Mouse (Mus musculus): ENCODE measurements around the gene Plce1. TPM values are rescaled to one million over a fixed set of nuclear protein-coding genes. Genes with fewer than 3 reads are reported as not detected.
A peak's percentile ranks its signal among the peaks of the same experiment; 100 is the strongest.

The Plce1 gene
- polyA plus RNA-seq, 1 experiment from 2014 or later, result 4.2 TPM

DNA sequence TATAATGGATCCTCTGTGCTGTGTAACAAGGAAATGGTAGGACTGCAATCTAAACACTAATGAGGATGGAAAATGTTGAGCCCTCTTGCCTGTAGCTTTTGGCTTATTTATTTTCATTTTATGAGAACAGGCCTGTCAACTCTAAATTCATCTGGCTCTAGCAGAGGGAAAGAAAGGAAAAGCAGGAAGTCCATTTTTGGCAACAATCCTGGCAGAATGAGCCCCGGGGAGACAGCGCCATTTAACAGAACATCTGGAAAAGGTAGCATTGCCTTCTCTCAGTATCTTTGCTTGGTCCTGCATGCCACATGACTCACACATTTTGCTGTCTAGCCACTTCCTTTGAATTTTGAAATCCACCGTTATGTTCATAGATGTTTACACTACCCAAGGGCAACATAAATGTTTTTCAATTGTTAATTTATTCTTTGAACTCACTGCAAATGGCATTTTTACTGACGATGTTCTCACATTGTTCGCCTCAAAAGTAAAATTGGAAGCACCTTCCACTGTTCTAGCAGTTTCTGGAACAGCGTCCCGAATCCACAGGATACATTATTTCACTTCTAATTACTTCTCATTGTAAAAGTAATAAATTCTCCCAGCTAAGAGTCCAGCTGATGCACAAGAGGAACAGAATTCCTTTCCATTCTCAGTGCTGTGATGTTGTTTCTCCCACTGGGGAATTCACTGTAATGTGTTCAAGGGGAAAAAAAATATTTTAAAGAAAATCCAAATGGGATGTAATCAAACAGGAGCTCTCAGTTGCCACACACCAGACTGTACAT, 278.0 kb downstream of the Plce1 start:
- Histone ChIP-seq H3K27me3 (no peaks in the 10 kb centered on the region), H3K27ac (replicated peaks) (no peak overlapping the region; the same call in 1 of the 2 replicates), H3K4me3 (no peak overlapping the region), H3K36me3 (no peaks in the 10 kb centered on the region), H3K4me1 (replicated peaks) (no peaks in the 10 kb centered on the region), H3K4me2 (no peak overlapping the region), H3K9me3 (no peaks in the 10 kb centered on the region), H3K9ac (no peak overlapping the region)
- no peak for ATAC-seq (ENCODE audit: low FRiP score, low read depth)
- WGBS, result 81% methylated on average over 7 of the region's 7 CpGs

DNA sequence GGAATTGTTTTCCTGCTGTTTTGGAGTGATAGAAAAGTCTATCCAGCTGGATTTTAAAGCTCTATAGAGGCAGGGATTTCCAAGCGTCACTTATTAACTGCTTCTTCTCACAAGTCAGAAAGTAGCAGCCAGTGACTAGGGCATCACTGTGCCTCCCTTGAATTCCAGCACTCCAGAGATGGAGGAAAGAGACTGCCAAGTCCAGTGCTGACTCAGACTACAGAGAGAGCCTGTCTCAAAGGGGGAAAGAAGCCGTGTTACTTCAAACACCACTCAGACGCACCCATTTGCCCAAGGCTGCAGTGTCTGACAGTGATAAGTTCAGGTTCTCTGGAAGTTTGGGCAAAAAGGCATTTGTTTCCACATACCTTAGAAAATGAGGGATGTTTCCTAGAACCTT, 279.5 kb downstream of the Plce1 start:
- Histone ChIP-seq H3K36me3 (no peaks in the 10 kb centered on the region), H3K4me1 (replicated peaks) (no peaks in the 10 kb centered on the region), H3K27ac (replicated peaks) (no peak overlapping the region), H3K9me3 (no peaks in the 10 kb centered on the region), H3K4me2 (no peak overlapping the region), H3K27me3 (no peaks in the 10 kb centered on the region), H3K4me3 (no peak overlapping the region), H3K9ac (no peak overlapping the region)
- WGBS, result 86% methylated on average over 3 of the region's 3 CpGs
- ATAC-seq (ENCODE audit: low FRiP score, low read depth), result no peak

GRCm38 (mm10) chr19:38766306-38766705, 285.4 kb downstream of the Plce1 start:
- ATAC-seq (ENCODE audit: low FRiP score, low read depth), result no peak
- WGBS, result 95% methylated on average over 2 of the region's 2 CpGs

DNA sequence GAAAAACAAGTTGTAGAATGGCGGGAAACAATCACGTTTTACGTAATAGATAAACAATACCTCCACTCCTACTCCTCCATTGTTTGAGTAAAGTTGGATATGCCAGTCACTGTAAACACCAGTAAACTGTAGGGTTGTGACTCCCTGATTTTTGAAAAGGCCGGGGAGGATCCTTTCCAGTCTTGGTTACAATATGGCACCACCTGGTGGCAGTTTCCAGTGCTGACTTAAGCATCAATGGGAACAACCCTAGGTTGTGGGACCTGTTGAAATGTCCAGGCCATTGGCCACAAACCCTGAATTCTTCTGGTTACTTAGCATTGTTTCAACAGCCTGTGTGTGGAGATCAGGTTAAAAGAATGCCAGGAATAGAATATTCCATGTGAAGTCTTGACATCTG, 294.6 kb downstream of the Plce1 start:
- H3K4me3 ChIP-seq, result no peak overlapping the region
- no peaks in the 10 kb centered on the region for H3K9me3 ChIP-seq
- H3K4me1 ChIP-seq (replicated peaks), result no peaks in the 10 kb centered on the region
- peak; percentile 23; the same call in 1 of the 2 replicates for ATAC-seq (ENCODE audit: low FRiP score, low read depth)
- no peaks in the 10 kb centered on the region for H3K27me3 ChIP-seq
- no peaks in the 10 kb centered on the region for H3K36me3 ChIP-seq
- no peak overlapping the region for H3K4me2 ChIP-seq
- no peak overlapping the region for H3K9ac ChIP-seq
- H3K27ac ChIP-seq (replicated peaks), result no peak overlapping the region
- WGBS, result 56% methylated on average over 4 of the region's 4 CpGs

More at GRCm38 (mm10) chr19:38766306-38766705, 285.4 kb downstream of the Plce1 start:
- H3K27ac ChIP-seq (replicated peaks), result no peak overlapping the region
- H3K27me3 ChIP-seq, result no peaks in the 10 kb centered on the region
- no peak overlapping the region for H3K4me3 ChIP-seq
- H3K9me3 ChIP-seq, result no peaks in the 10 kb centered on the region
- H3K36me3 ChIP-seq, result no peaks in the 10 kb centered on the region
- no peak overlapping the region for H3K4me2 ChIP-seq
- no peaks in the 10 kb centered on the region for H3K4me1 ChIP-seq (replicated peaks)
- H3K9ac ChIP-seq, result no peak overlapping the region

DNA sequence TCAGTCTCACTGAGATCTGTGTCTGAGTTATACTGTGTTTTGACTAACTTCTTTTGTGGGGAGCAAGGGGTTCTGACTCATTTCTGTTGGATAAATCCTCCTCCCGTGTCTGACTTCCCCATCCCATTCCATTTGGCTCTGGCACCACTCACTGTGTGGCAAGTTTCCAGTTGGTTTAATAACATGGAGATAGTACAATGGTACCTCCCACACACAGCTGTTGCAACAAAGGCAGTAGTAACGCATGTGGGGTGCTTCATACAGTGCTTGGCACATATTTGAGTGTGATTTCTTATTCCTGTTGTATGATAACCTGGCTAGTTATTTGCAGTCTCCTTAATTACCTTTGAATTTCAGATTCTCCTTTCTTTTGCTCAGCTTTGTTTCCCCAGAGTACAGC, 297.9 kb downstream of the Plce1 start:
- no peak for ATAC-seq (ENCODE audit: low FRiP score, low read depth)
- Histone ChIP-seq H3K4me1 (replicated peaks) (no peaks in the 10 kb centered on the region), H3K27ac (replicated peaks) (no peak overlapping the region), H3K27me3 (no peaks in the 10 kb centered on the region), H3K36me3 (no peaks in the 10 kb centered on the region), H3K9ac (no peak overlapping the region), H3K4me2 (no peak overlapping the region), H3K4me3 (no peak overlapping the region), H3K9me3 (no peaks in the 10 kb centered on the region)
- WGBS, result 65% methylated on average over 2 of the region's 2 CpGs

DNA sequence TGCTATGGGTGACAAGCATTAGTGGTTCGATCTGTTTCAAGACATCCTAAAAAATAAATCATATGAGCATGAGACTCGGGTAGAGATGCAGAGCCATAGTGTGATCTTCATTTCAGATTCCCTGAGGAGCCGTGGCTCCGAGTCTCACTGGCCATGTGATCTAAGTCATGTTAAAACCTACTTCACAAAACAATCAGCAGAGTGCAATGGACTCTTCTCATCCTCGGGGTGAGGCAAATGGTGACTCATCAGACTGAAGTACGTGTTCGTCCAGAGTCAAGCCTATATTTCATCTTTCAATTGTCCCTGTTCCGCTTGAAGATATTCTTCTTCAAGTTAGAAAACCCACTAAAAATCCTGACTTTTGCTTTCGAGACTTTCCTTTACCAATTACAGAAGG, 302.6 kb downstream of the Plce1 start:
- H3K4me3 ChIP-seq, result no peak overlapping the region
- WGBS, result 89% methylated on average over 9 of the region's 9 CpGs
- no peak for ATAC-seq (ENCODE audit: low FRiP score, low read depth)
- H3K4me1 ChIP-seq (replicated peaks), result no peaks in the 10 kb centered on the region
- no peak overlapping the region for H3K9ac ChIP-seq
- H3K27ac ChIP-seq (replicated peaks), result no peak overlapping the region
- peaks cover 10% of the 10 kb centered on the region for H3K36me3 ChIP-seq
- no peak overlapping the region for H3K4me2 ChIP-seq
- no peaks in the 10 kb centered on the region for H3K9me3 ChIP-seq
- H3K27me3 ChIP-seq, result no peaks in the 10 kb centered on the region

DNA sequence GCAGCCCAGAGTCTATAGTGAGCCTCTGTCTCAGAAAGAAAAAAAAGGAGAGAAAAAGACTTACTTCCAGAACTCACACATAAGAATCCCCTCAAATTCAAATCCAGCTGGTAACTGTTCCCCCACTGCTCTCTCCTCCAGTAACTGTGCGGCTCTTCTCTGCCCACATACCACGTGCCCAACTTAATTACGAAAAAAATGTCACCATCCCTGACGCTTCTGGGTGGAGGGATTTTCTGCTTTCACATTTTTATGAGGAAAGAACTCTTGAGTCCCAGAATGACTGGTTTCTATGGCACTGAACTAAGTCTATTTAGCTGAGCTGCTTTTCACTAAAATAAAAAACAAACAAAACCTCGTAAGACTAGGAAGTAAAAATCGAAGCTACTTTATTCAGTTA, 306.8 kb downstream of the Plce1 start:
- no peak overlapping the region for H3K27ac ChIP-seq (replicated peaks)
- H3K27me3 ChIP-seq, result no peaks in the 10 kb centered on the region
- H3K9ac ChIP-seq, result no peak overlapping the region
- WGBS, result 92% methylated on average over 6 of the region's 6 CpGs
- H3K4me2 ChIP-seq, result no peak overlapping the region
- H3K9me3 ChIP-seq, result no peaks in the 10 kb centered on the region
- H3K36me3 ChIP-seq, result peaks cover 47% of the 10 kb centered on the region
- no peaks in the 10 kb centered on the region for H3K4me1 ChIP-seq (replicated peaks)
- ATAC-seq (ENCODE audit: low FRiP score, low read depth), result no peak
- no peak overlapping the region for H3K4me3 ChIP-seq

GRCm38 (mm10) chr19:38793563-38794045, 312.7 kb downstream of the Plce1 start:
- no peak overlapping the region for H3K4me3 ChIP-seq
- no peak overlapping the region for H3K9ac ChIP-seq
- ATAC-seq (ENCODE audit: low FRiP score, low read depth), result no peak
- H3K27ac ChIP-seq (replicated peaks), result no peak overlapping the region
- H3K9me3 ChIP-seq, result no peaks in the 10 kb centered on the region
- H3K36me3 ChIP-seq, result peaks cover 90% of the 10 kb centered on the region
- no peak overlapping the region for H3K4me2 ChIP-seq
- H3K4me1 ChIP-seq (replicated peaks), result no peaks in the 10 kb centered on the region
- WGBS, result 95% methylated on average over 7 of the region's 7 CpGs
- no peaks in the 10 kb centered on the region for H3K27me3 ChIP-seq

GRCm38 (mm10) chr19:38796546-38796945, 315.6 kb downstream of the Plce1 start:
- Histone ChIP-seq H3K9ac (no peak overlapping the region), H3K4me3 (no peak overlapping the region), H3K27ac (replicated peaks) (no peak overlapping the region), H3K4me2 (no peak overlapping the region), H3K27me3 (no peaks in the 10 kb centered on the region), H3K36me3 (peaks cover 86% of the 10 kb centered on the region), H3K4me1 (replicated peaks) (no peaks in the 10 kb centered on the region), H3K9me3 (no peaks in the 10 kb centered on the region)
- 83% methylated on average over 5 of the region's 5 CpGs for WGBS
- ATAC-seq (ENCODE audit: low FRiP score, low read depth), result no peak

- H3K9me3 ChIP-seq, result no peaks in the 10 kb centered on the region
- no peaks in the 10 kb centered on the region for H3K27me3 ChIP-seq
- ATAC-seq (ENCODE audit: low FRiP score, low read depth), result no peak
- H3K36me3 ChIP-seq, result peaks cover 84% of the 10 kb centered on the region
- no peak overlapping the region for H3K4me2 ChIP-seq
- WGBS, result 97% methylated on average over 1 of the region's 1 CpGs
- no peak overlapping the region for H3K4me3 ChIP-seq
- H3K27ac ChIP-seq (replicated peaks), result no peak overlapping the region
- H3K9ac ChIP-seq, result no peak overlapping the region
- H3K4me1 ChIP-seq (replicated peaks), result no peaks in the 10 kb centered on the region
Measured at GRCm38 (mm10) chr19:38798291-38798690, 317.4 kb downstream of the Plce1 start.

GRCm38 (mm10) chr19:38798801-38799200, 317.9 kb downstream of the Plce1 start:
- H3K36me3 ChIP-seq, result peaks cover 84% of the 10 kb centered on the region
- H3K4me1 ChIP-seq (replicated peaks), result no peaks in the 10 kb centered on the region
- no peak overlapping the region for H3K4me2 ChIP-seq
- H3K27me3 ChIP-seq, result no peaks in the 10 kb centered on the region
- H3K27ac ChIP-seq (replicated peaks), result no peak overlapping the region
- H3K4me3 ChIP-seq, result no peak overlapping the region
- no peaks in the 10 kb centered on the region for H3K9me3 ChIP-seq
- no peak for ATAC-seq (ENCODE audit: low FRiP score, low read depth)
- no peak overlapping the region for H3K9ac ChIP-seq
- 86% methylated on average over 6 of the region's 6 CpGs for WGBS

DNA sequence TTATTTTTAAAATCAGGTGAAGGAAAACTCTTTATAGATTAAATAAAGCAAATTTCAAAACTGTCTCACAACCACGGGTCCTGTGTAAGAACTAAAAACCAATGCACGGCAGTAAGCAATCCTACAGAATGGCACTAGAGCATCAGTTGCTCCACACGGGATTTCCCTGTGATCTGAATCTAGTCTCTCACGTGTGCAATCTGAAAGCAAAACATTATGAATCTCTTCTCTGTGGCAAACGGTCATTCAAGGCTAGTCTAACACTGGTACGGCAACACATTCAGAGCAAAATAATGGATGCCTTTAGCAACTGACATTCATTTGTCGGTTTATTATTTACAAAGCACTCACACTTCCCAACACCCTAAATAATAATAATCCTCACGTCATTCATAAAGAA, 337.3 kb downstream of the Plce1 start:
- Histone ChIP-seq H3K4me3 (peak overlapping the region; percentile 76), H3K27ac (replicated peaks) (no peak overlapping the region), H3K4me1 (replicated peaks) (peaks cover 13% of the 10 kb centered on the region), H3K36me3 (peaks cover 26% of the 10 kb centered on the region), H3K4me2 (peak overlapping the region; percentile 66), H3K9me3 (no peaks in the 10 kb centered on the region), H3K9ac (peak overlapping the region; percentile 81), H3K27me3 (no peaks in the 10 kb centered on the region)
- no peak for ATAC-seq (ENCODE audit: low FRiP score, low read depth)
- 44% methylated on average over 8 of the region's 8 CpGs for WGBS

Data from hindbrain, embryonic 15.5 days (tissue).